Mouse (Mus musculus) forelimb bud, embryonic 11.5 days (tissue): Measurements from ENCODE around the gene Ube2j1.
"Not testable (repeated sequence)": the region's sequence is repeated elsewhere in the genome, so short reads cannot be mapped to it uniquely, and the experiment has no call there.

Source experiments
- DNase-seq: peaks from one replicate; pipeline ENCODE4 v3.0.0-alpha.2; 2012; ENCODE audit warnings: low read depth, low spot score

The Ube2j1 gene

DNA sequence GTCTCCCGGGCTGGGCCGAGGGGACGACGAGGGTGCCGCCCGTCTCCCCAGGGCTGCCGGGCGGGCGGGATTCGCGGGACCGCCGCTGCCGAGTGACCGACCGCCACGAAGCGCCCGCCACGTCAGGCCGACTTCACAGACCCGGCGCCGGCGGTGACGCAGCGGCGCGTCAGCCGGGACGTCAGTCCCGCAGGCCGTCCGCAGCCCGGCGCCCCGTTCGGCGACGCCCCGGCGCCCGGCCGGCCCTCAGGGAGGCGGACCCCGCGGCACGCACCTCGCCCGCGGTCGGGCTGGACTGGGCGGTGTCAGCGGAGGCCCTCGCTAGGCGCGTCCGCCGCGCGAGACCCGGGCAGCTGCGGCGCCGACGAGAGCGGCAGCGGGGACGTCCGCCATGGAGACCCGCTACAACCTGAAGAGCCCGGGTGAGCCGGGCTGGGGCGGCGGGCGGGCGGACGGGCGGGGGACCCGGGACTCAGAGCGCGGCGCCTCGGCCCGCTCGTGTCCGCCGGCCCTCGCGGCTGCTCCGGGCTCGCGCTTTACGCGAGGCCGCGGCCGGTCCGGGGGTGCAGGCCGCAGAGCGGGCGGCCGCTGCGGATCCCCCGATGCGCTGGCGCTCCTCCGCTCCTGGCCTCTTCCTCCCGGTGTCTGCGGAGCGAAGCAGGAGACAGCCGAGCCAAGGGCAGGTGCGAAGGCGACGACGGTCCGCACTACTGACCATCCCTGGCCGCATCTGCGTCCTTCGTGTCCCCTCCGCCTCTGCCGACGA, at the start of gene Ube2j1:
Ube2j1 (plus strand) TSS at position 222 of the 766 bp plus-strand sequence.
- peak; percentile 82 for DNase-seq

DNA sequence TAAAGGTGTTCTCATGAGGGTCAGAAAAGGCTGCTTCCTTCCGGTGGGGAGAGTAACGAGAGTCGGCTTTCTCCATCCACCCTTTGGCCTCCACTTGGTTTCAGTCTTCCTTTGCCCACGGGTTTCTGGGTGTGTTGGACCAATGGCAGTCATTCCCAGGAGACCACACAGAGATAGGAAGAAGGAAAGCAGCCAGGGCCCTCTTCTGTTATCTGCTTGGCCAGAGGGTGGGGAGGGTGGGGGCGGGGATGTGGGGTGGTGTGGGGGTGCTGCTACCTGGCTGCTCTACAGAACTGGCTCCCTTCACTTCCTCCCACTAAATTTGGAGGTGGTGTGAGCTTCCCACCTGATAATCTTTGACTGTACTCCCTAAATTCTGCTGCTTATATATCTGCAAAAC, 49.6 kb upstream of the Ube2j1 start:
- no peak for DNase-seq

DNA sequence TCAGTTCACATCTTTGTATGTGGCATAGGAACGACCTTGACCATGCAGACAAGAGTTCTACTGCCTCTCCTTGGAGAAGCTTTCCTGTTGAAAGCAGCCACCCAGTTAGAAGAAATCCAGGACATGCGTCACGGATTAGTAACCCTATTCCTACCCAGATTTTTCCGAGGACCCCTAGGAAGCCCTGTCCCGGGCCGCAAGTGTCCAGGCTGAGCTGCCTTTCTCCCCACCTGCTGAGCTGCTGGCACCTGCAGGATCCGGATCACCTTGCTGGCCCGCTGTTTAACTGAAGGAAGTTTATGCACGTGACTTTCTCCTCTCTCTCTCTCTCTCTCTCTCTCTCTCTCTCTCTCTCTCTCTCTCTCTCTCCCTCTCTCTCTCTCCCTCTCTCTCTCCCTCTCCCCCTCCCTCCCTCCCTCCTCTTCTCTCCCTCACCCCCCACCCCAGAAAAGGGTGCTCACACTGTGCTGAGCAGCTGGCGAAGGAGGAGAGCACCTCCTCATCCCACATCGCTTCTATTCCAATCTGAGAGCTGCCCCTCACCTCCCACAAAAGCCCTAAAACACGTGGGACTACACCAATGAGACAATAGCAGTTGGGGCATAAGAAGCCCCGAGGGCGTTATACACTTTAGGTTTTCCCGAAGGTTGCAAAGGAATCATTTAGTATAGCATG, 49.0 kb upstream of the Ube2j1 start:
- no peak for DNase-seq

DNA sequence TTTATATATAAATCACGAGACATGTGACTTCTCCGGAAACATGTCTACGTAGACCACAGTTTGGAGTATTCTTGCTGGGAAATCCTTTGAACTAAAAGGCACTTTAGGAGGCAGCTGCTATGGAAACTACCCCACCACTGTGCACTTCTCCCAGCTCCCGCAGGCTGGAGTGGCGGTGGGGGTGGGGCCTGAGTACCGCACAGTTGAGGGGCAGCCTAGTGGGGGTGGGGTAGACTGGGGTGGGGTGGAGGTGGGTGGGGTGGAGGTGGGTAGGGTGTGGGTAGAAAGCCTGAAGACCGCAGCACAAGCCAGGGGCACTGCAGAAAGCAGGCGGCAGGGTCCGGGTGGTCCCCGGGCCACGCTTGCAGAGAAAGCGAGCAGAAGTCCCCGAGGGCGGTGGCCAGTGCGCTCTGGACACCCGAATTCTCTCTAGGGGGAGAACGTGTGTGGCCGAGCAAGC, 48.5 kb upstream of the Ube2j1 start, which contains the start of gene Rragd:
Rragd (plus strand) TSS at position 322 of the 460 bp plus-strand sequence.
- peak; percentile 51 for DNase-seq

DNA sequence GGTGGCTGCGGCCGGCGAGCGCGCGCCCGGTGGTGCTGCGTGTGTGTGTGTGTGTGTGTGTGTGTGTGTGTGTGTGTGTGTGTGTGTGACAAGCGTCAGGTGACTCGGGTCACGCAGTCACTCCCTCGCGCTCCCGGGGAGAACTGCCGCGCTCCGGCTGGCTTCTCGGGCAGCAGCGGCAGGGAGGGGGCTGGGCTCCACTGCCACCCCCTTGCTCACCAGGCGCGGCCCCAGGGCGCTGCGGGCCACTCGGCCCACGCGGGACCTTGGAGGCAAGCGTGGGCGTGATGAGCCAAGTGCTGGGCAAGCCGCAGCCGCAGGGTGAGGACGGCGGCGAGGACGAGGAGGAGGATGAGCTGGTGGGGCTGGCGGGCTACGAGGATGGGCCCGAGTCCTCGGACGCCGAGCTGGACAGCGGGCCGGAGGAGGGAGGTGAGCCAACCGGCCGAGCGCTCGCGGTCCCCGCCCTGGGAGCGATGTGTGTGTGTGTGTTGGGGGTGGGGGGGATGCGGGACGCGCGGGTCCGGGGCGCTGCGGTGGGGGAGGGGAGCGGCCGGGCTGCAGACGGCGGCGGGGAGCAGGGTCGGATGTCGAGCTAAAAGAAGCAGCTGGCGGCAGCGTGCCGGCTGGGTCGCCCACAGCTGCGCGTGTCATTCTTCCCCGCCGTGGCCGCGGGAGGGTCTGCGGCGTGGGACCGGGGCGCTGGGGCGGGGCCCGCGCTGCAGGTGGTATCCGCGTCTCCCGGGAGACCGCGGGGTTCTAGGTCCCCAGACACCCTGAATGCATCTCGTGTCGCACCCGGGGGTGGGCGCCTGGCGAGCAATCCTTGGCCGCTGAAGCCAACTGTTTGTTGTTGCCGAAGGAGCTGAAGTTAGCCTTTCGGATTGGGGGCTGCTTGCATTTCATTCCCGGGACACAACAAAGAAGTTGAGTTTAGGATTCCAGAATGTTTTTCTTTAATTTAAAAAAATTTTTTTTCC, 47.8 kb upstream of the Ube2j1 start:
- peak; percentile 48 for DNase-seq

DNA sequence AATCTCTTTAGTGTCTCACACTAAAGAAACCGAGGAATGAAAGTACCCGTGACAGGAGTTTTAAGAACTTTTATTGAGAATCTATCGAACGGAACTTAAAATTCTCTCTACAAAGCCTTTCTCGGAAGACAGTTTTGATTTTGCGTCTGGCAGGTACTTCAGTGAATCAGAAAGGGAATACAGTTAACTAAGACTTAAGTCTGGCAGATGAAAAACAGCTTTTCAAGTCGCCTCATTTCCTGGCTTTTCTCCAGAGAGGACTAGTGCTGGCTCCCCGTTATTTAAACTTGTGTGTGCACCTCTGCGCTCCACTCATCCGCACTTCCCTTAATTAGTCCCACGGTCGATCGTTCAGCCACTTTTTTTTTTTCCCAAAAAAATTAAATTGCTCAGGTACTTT, 47.0 kb upstream of the Ube2j1 start:
- DNase-seq, result peak; percentile 34

DNA sequence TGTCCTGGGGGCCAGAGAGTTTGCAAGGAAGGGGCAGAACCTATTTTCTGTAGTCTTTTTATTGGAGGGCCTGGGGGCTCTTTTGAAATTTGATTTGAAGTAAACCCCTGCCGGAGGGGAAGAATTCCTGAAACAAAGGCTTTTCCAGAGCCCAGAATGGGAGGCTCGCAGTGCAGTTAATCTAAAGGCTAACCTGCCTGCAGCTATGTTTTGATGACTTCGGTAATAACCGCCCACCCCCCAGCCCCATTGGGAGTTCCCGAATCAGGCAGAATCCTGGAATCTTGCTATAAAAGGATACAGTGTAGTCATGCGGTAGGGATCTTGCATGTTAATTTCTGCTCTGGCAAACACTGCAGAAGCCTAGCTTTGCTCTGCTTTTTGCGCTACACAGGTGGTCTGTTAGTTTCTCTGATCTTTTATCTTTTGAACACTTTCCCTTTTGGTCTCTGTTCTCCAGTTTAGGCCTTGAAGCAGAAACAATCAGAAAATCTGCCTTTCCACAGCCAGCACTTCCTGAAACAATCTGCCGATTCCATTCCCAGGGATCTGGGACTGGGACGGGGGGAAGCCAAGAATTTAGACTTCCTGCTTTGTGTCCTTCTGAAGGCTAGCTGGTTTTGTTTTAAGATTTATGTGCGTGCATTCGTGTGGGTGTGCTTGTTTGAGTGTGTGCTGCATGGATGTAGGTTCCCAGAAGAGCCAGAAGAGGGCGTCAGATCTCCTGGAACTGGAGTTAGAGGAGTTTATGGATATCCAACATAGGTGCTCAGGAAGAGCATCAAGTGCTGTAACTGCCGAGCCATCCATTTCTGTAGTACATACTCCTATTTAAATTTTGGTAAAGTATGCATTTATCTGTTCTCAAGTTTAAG, 46.2 kb upstream of the Ube2j1 start:
- peak; percentile 51 for DNase-seq

DNA sequence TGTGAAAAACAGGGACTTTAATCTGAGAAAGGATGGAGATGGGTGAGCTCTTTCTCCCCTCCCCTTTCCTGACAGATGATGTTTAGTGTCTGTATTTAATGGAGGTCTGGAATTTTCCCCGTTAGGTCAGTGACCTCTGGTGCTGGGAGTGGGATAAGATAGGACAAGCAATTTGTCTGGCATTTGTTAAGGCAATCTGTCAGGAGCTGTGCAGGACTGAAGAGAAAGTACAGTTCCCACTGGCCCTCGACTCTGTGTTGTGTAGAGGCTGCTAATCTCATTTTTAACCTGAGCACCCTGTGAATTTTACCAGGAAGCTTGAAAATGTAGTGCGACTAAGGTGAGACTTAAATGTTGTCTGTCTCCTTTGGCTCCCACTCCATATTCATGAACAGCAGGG, 45.5 kb upstream of the Ube2j1 start:
- no peak for DNase-seq

DNA sequence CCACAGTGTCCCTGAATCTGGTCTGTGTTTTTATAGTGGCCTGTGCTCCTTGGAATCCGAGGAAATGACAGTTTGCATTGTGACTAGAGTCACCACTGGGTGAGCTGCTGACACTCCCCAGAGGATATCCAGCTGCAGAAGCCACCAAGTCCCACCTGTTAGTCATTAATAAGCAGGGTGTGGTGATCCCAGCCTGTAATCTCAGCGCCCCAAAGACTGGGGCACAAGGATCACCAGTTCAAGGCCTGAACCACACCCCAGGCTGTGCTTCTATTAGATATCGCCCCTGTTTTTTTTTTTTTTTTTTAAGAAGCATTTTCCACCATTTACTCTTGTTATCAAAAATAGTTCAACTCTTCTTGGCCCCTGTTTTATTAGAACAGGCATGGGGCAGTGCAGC, 44.2 kb upstream of the Ube2j1 start:
- DNase-seq, result no peak

DNA sequence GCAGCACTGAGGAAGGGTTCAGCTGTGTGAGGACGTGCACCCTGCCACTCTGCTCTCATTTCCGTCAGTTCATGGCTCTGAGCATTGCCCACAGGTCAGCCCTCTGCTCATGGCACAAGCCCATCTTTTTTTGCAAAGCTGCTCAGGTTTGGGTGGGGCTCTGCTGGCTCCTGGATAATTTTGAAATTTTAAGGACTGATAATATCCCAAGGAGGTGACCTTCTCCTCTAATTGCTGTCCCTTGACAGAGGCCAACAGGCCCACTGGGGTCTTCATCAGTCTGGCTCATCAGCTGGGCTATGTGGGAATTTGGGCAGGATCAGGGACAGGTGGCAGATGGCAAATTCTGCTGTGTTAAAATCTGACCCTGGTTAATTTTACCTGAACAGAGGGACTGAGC, 41.9 kb upstream of the Ube2j1 start:
- DNase-seq, result no peak

DNA sequence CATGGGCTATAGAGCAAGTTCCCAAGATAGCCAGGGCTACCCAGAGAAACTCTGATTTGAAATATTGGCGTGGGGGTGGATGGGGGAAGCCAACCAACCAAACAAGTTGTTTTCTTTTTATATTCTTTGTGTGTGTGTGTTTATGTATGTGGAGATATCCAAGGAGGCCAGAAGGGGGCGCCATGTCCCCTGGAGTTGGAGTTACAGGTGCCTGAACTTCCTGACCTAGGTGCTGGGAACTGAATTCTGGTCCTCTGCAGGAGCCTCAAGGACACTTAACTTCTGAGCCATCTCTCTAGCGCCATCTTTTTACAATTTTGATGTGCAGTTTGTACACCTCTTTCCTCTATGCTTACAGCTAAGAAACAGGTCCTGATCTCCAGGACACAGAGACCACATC, 37.0 kb upstream of the Ube2j1 start:
- no peak for DNase-seq

DNA sequence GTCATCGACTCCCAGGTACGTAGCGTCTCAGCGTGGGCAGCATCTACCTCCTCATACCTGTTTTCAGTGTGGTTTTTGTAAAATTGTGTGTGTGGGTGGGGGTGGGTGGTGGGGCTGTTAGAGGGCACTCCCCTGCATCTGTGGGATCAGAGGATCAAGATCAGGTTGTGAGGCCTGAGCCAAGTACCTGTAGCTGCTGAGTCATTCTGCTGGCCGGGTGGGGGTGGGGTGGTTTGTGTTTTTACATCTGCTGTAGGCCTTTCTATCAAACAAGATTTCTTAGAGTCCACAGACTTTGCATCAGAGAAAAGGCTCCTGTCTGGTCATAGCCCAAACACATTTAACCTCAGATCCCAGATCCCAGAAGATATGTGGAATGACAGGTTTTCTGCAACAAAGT, 35.1 kb upstream of the Ube2j1 start:
- no peak for DNase-seq

DNA sequence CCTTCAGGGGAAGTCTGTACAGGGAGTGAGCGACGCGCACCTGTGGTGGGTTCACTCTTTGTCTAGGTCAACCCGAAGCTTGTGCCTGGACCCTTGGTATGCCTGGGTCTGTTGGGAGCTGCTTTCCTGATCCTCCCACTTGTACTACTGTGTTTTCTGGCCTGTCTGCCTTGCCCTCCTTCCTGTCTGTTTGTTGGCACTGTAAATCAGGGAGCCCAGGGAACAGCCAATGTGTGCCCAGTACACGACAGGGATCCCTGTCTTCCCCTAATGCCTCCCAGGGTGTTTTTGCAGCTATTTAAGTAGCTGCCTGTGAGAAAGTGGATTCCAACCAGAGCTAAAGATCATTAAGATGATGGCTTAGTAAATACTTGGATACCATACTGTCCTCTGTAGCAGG, 33.6 kb upstream of the Ube2j1 start:
- DNase-seq, result no peak

DNA sequence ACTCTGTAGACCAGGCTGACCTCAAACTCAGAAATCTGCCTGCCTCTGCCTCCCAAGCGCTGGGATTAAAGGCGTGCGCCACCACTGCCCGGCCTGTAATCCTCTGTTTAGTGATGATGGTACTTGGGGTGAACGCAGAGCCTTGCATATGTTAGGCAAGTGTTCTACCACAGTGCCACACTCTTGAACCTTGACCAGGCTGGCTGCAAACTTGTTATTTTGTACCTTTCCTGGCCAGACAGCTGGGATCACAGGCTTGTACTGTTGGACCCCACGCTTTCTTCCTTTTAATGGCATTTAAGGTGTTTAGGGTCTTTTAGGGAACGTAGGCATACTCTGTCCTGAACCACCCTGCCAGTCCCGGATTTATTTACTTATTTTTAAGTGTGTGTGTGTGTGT, 32.2 kb upstream of the Ube2j1 start:
- no peak for DNase-seq

DNA sequence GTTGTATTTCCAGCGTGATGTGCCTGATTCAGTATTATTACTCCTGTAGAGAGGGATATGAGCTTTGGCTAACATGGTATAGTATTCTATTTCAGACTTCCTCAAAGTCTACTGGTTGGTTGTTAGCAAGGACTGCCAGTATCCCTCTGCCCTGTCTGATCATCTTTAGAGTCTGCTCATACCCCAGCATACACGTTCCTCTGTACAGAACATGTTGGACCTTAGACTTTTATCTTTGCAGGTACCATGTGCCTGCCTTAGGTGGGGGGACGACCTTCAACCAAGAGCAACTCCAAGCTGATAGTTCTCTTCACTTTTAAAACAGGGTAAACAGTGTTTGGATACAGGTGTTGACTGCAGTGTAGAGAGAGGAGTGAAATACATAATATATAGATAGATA, 29.1 kb upstream of the Ube2j1 start:
- no peak for DNase-seq

DNA sequence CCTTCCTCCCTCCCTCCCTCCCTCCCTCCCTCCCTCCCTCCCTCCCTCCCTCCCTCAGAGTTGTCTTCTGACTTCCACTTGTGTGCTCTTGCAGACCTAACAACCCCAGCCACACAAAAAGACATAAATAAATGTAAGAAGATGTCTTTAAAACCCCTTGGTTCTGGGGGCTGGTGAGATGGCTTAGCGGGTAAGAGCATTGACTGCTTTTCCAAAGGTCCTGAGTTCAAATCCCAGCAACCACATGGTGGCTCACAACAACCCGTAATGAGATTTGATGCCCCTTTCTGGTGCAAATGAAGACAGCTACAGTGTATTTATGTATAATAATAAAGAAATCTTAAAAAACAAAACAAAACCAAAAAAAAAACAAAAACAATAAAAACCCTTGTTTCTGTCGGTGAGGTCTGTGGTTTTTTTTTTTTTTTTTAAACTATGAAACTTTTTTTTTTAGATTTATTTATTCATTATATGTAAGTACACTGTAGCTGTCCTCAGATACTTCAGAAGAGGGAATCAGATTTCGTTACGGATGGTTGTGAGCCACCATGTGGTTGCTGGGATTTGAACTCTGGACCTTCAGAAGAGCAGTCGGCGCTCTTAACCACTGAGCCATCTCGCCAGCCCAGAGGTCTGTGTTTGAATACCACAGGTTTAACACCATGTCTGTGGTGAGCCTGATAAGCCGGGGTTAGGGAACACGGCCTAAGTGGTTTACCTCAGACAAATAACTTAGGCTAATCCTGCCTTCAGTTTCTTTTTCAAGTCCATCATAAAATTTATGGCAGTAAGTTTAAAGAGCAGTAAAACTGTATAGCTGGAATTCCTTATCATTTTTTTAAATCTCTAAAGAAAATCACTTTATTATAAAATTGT, 25.4 kb upstream of the Ube2j1 start:
- DNase-seq, result not testable (repeated sequence)

DNA sequence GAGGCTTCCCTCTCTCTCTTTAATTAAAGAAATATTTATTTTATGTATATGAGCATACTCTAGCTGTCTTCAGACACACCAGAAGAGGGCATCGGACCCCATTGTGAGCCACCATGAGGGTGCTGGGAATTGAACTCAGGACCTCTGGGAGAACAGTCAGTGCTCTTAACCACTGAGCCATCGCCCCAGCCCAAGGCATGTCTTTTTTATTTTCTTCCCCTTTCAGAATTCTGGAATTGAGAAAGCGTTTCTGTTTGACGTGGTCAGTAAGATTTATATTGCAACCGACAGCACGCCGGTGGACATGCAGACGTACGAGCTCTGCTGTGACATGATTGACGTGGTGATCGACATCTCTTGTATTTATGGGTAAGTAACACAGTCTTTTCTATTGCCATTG, 24.4 kb upstream of the Ube2j1 start:
- no peak for DNase-seq

DNA sequence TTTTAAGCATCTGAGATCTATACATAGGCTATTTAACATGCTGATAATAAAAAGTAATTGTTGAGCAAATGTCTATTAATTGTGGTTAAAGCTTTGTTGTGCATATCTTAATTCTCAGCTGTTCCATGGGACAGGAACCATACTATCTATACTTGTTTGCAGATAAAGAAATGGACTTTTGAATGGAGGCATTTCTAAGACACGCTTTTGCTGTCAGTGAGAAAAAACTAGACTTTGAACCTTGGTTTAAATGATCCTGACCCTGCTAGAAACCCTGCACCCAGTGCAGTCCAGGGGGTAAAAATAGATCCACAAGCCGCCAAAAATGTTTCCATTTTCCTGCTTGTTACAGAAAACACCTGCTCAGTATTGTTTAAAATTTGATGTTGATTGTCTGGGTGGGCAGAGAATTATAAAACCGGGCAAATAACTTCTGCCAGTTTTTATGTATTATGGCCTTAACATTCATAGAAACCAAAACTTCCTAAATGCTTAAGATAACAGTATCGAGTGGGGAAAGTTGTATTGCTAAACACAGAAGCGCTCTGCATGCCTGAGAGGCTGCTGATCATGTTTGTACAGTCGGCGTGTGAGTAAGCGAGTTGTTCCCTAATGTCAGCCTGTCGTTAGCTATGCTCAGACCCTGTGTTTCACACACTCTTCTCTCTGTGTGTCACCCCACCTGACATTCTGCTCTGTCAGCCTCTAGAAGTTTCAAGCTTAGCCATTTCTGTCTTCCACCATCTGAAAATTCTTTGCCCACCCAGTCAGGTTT, 23.6 kb upstream of the Ube2j1 start:
- DNase-seq, result no peak

DNA sequence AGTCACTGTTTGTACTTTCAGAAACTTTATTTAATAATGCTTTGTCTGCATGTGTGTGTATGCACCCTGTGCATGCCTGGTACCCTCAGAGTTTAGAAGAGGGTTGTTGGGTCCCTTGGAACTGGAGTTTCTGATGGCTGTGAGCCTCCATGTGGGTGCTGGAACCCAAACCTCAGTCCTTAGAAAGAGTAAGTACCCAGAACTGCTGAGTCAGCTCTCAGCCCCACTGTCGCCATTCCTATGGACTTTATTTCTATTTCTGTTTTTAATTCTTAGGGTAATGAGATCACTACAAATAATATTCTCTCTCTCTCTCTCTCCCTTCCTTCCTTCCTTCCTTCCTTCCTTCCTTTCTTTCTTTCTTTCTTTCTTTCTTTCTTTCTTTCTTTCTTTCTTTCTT, 21.1 kb upstream of the Ube2j1 start:
- no peak for DNase-seq
